Comparison of ENCODE assay signal across 9 mouse cellular contexts in genomic region chr19:47269729-47270128, GRCm38 (mm10).
DNase-seq lines count a peak whose midpoint lies in the region; ATAC-seq and TF ChIP-seq lines count a peak whose summit lies in the region.
"Had no signal": no experiment of that assay in that cellular context is flagged by ENCODE, and none has a peak within 500 bp of the region (broad histone marks: within the 10 kb centered on the region; RNA-seq: fewer than 3 reads in every experiment).

No protein-coding gene starts in this region.

- H3K4me1 ChIP-seq in hindbrain, postnatal 0 days (ENCODE audit: insufficient read depth, low read length): no peaks in the 10 kb centered on the region
- no peaks in the 10 kb centered on the region for H3K4me1 ChIP-seq in hindbrain, embryonic 16.5 days (ENCODE audit: control insufficient read depth, insufficient read depth, low read depth, low read length)
- H3K4me1 ChIP-seq in embryonic facial prominence, embryonic 15.5 days: peaks cover 36% of the 10 kb centered on the region
- H3K4me1 ChIP-seq: midbrain, embryonic 13.5 days had no signal

- H3K9ac ChIP-seq in hindbrain, postnatal 0 days (replicated peaks; ENCODE audit: low read length): no peak overlapping the region
- no peak overlapping the region for H3K9ac ChIP-seq in hindbrain, embryonic 16.5 days (ENCODE audit: low read depth, low read length)
- H3K9ac ChIP-seq in embryonic facial prominence, embryonic 15.5 days: no peak overlapping the region
- H3K9ac ChIP-seq: heart, embryonic 15.5 days; midbrain, embryonic 13.5 days had no signal

- peak; percentile 35 for DNase-seq in hindbrain, postnatal 0 days (ENCODE audit: low spot score)
- peak; percentile 34 for DNase-seq in thymus, postnatal 4 days
- DNase-seq in thymus, postnatal 0 days (ENCODE audit: low spot score): no peak
- no peak for DNase-seq in yolk sac, embryonic 10.5 days (ENCODE audit: low spot score)
- DNase-seq in left cerebral cortex, adult 18-20 months (ENCODE audit: low spot score in 2 of 2): no peak

- H3K9me3 ChIP-seq in hindbrain, postnatal 0 days (ENCODE audit: low read length): no peaks in the 10 kb centered on the region
- H3K9me3 ChIP-seq in hindbrain, embryonic 16.5 days (ENCODE audit: control insufficient read depth, low read length): no peaks in the 10 kb centered on the region
- H3K9me3 ChIP-seq in embryonic facial prominence, embryonic 15.5 days (replicated peaks): no peaks in the 10 kb centered on the region
- H3K9me3 ChIP-seq: heart, embryonic 15.5 days; midbrain, embryonic 13.5 days had no signal

- TF ChIP-seq CTCF in hindbrain, postnatal 0 days (IDR thresholded peaks at IDR 0.05; ENCODE audit: low read depth): peak; percentile 69

- no peak overlapping the region for H3K4me3 ChIP-seq in hindbrain, postnatal 0 days (ENCODE audit: low read length)
- no peak overlapping the region for H3K4me3 ChIP-seq in hindbrain, embryonic 16.5 days (ENCODE audit: low read length)
- no peak overlapping the region for H3K4me3 ChIP-seq in embryonic facial prominence, embryonic 15.5 days (replicated peaks)
- H3K4me3 ChIP-seq: heart, embryonic 15.5 days; midbrain, embryonic 13.5 days had no signal

- no peak overlapping the region for H3K4me2 ChIP-seq in hindbrain, postnatal 0 days (ENCODE audit: low read depth, low read length)
- no peak overlapping the region for H3K4me2 ChIP-seq in hindbrain, embryonic 16.5 days (ENCODE audit: low read length)
- no peak overlapping the region for H3K4me2 ChIP-seq in embryonic facial prominence, embryonic 15.5 days (replicated peaks)
- H3K4me2 ChIP-seq: heart, embryonic 15.5 days; midbrain, embryonic 13.5 days had no signal

- H3K27me3 ChIP-seq in hindbrain, postnatal 0 days (ENCODE audit: insufficient read depth, low read length): no peaks in the 10 kb centered on the region
- no peaks in the 10 kb centered on the region for H3K27me3 ChIP-seq in hindbrain, embryonic 16.5 days (replicated peaks; ENCODE audit: control insufficient read depth, insufficient read depth, low read length)
- H3K27me3 ChIP-seq in embryonic facial prominence, embryonic 15.5 days: no peaks in the 10 kb centered on the region
- H3K27me3 ChIP-seq: heart, embryonic 15.5 days; midbrain, embryonic 13.5 days had no signal

- ATAC-seq in hindbrain, postnatal 0 days: no peak
- no peak for ATAC-seq in hindbrain, embryonic 16.5 days
- ATAC-seq in embryonic facial prominence, embryonic 15.5 days (ENCODE audit: insufficient number of reproducible peaks, low FRiP score, low TSS enrichment, low read depth): no peak
- ATAC-seq: midbrain, embryonic 13.5 days had no signal

- H3K36me3 ChIP-seq in hindbrain, postnatal 0 days (ENCODE audit: insufficient read depth, low read length): peaks cover 15% of the 10 kb centered on the region
- H3K36me3 ChIP-seq in hindbrain, embryonic 16.5 days (ENCODE audit: control insufficient read depth, insufficient read depth, low read length): peaks cover 16% of the 10 kb centered on the region
- peaks cover 93% of the 10 kb centered on the region for H3K36me3 ChIP-seq in embryonic facial prominence, embryonic 15.5 days

- 42% methylated on average over 8 of the region's 8 CpGs for WGBS in hindbrain, postnatal 0 days
- 49% methylated on average over 8 of the region's 8 CpGs for WGBS in hindbrain, embryonic 16.5 days
- 45% methylated on average over 8 of the region's 8 CpGs for WGBS in embryonic facial prominence, embryonic 15.5 days

- H3K27ac ChIP-seq in hindbrain, postnatal 0 days: no peak overlapping the region
- H3K27ac ChIP-seq in hindbrain, embryonic 16.5 days (ENCODE audit: low read depth, low read length): no peak overlapping the region
- H3K27ac ChIP-seq in embryonic facial prominence, embryonic 15.5 days (replicated peaks): peak overlapping the region; percentile 79
- H3K27ac ChIP-seq: heart, embryonic 15.5 days; midbrain, embryonic 13.5 days had no signal

Comparison
In these comparisons a context has a peak if more than half of its experiments do, and no peak if none do; other contexts are left out.
1. DNase-seq: peak in hindbrain, postnatal 0 days (single experiment) and thymus, postnatal 4 days (single experiment); none in thymus, postnatal 0 days (single experiment), yolk sac, embryonic 10.5 days (single experiment) and left cerebral cortex, adult 18-20 months (0 of 2).